Mouse (Mus musculus) bone marrow, adult 2 months (tissue): Measurements from ENCODE around the gene Palmd. TPM values are rescaled to one million over a fixed set of nuclear protein-coding genes. Genes with fewer than 3 reads are reported as not detected.

Experiments
- H3K27ac ChIP-seq: fragments of 200-500 bp; 2 replicates; pipeline ENCODE4 v1.5.1; 2012; ENCODE audit warnings: low read depth, mild to moderate bottlenecking, control low read depth, inconsistent platforms, low read length; ENCODE audit not compliant: control insufficient read depth, poor library complexity, insufficient read depth
- H3K4me1 ChIP-seq: fragments of 200-500 bp; 2 replicates; pipeline ENCODE4 v1.6.1; 2011; ENCODE audit warnings: low read length; ENCODE audit not compliant: control insufficient read depth, insufficient read depth
- H3K4me3 ChIP-seq: fragments of 200-500 bp; replicated peaks from 2 replicates; pipeline ENCODE3; 2011; ENCODE audit warnings: mild to moderate bottlenecking, low read depth, low read length, control low read depth; ENCODE audit not compliant: control insufficient read depth
- CTCF ChIP-seq: fragments of 200-500 bp; IDR thresholded peaks from 2 replicates; pipeline ENCODE4 v1.5.1; 2011; ENCODE audit warnings: low read length, control low read depth; ENCODE audit not compliant: control insufficient read depth, insufficient read depth
- POLR2A ChIP-seq: fragments of 200-500 bp; IDR thresholded peaks from 2 replicates; pipeline ENCODE4 v1.6.1; 2011; ENCODE audit warnings: low read depth, mild to moderate bottlenecking, control low read depth, low read length, borderline replicate concordance; ENCODE audit not compliant: control insufficient read depth
- WGBS: fragments of 180-500 bp; shearing (Covaris S2); methylation state at CpG from one replicate; pipeline ENCODE4 v1.1.7; 2018; 5-methylcytosine and 5-hydroxymethylcytosine counted together
- polyA plus RNA-seq: library from polyadenylated mRNA; stranded (reverse); fragments of >200 nt; gene quantifications from 2 replicates; pipeline ENCODE4 v1.2.4, GENCODE M21; 2011; ENCODE audit warnings: low replicate concordance; ENCODE audit not compliant: missing spikeins, insufficient read depth, insufficient read length

Palmd gene
- polyA plus RNA-seq, 1 experiment: 1.6 TPM

- Histone ChIP-seq H3K27ac (no peak overlapping the region), H3K4me1 (no peaks in the 10 kb centered on the region), H3K4me3 (no peak overlapping the region)
- 92% methylated on average over 8 of the region's 8 CpGs for WGBS
- TF ChIP-seq POLR2A (no peak), CTCF (no peak)
These were observed 83.8 kb downstream of the Palmd start for GRCm38 (mm10) chr3:116884941-116885340.

GRCm38 (mm10) chr3:116882221-116882960 lies 86.4 kb downstream of the Palmd start:
- TF ChIP-seq CTCF (no peak), POLR2A (no peak)
- Histone ChIP-seq H3K4me1 (no peaks in the 10 kb centered on the region), H3K4me3 (no peak overlapping the region), H3K27ac (no peak overlapping the region)
- WGBS: 92% methylated on average over 14 of the region's 14 CpGs

- H3K27ac ChIP-seq: no peak overlapping the region
- WGBS: 70% methylated on average over 3 of the region's 3 CpGs
- H3K4me1 ChIP-seq: no peaks in the 10 kb centered on the region; the same call in 1 of the 2 replicates
- no peak overlapping the region for H3K4me3 ChIP-seq
- TF ChIP-seq POLR2A (no peak), CTCF (no peak)
These were observed 98.4 kb downstream of the Palmd start for GRCm38 (mm10) chr3:116870372-116870771.

Other genes starting within 250 kb of the Palmd start
- 2.2 and 4.7 TPM in 2 replicates for gene Agl, start 160.8 kb downstream of the Palmd start, polyA plus RNA-seq
- gene Frrs1, start 109.5 kb downstream of the Palmd start, polyA plus RNA-seq: 15.9 and 24.6 TPM in 2 replicates
- not detected in 2 replicates for gene 4930455H04Rik, start 720 bp downstream of the Palmd start, polyA plus RNA-seq